Mouse (Mus musculus) brain, embryonic 14.5 days (tissue): ENCODE results near the gene Dennd1b.

Experiments used
- CTCF ChIP-seq: fragments of 200-500 bp; IDR thresholded peaks from 2 replicates; pipeline ENCODE4 v1.5.1; 2012; ENCODE audit warnings: inconsistent platforms, mild to moderate bottlenecking, moderate library complexity, borderline replicate concordance; ENCODE audit not compliant: insufficient read depth, insufficient read length; ENCODE audit errors: extremely low read depth
- POLR2A ChIP-seq: fragments of 200-500 bp; IDR thresholded peaks from 2 replicates; pipeline ENCODE4 v1.6.1; 2012; ENCODE audit warnings: mild to moderate bottlenecking, inconsistent platforms, borderline replicate concordance; ENCODE audit not compliant: poor library complexity, insufficient read depth, insufficient read length, severe bottlenecking; ENCODE audit errors: extremely low read depth

- no peak for TF ChIP-seq CTCF
- TF ChIP-seq POLR2A: no peak
These were observed 74.8 kb downstream of the Dennd1b start for GRCm38 (mm10) chr1:139038074-139038473.
